Mouse (Mus musculus) midbrain, embryonic 12.5 days (tissue): Measurements from ENCODE around the gene Parp16. TPM values are rescaled to one million over a fixed set of nuclear protein-coding genes. Genes with fewer than 3 reads are reported as not detected.

Experiments used
- ATAC-seq: fragments of 200-750 bp; cut with Nextera tagmentation; 2 replicates; pipeline ENCODE4 v1.8.0; 2017; ENCODE audit warnings: low read depth, moderate TSS enrichment, moderate library complexity; ENCODE audit not compliant: low FRiP score
- H3K27ac ChIP-seq: fragments of 300-500 bp; sonication (generic); replicated peaks from 2 replicates; pipeline ENCODE4 v1.5.1; 2016; ENCODE audit warnings: mild to moderate bottlenecking
- H3K27me3 ChIP-seq: fragments of 300-500 bp; sonication (generic); 2 replicates; pipeline ENCODE4 v1.6.1; 2016; ENCODE audit warnings: mild to moderate bottlenecking
- H3K36me3 ChIP-seq: fragments of 300-500 bp; sonication (generic); 2 replicates; pipeline ENCODE4 v1.6.1; 2016
- H3K4me1 ChIP-seq: fragments of 300-500 bp; sonication (generic); 2 replicates; pipeline ENCODE4 v1.6.1; 2016
- H3K4me2 ChIP-seq: fragments of 300-500 bp; sonication (generic); replicated peaks from 2 replicates; pipeline ENCODE4 v1.6.1; 2016; ENCODE audit warnings: mild to moderate bottlenecking, moderate library complexity
- H3K4me3 ChIP-seq: fragments of 300-500 bp; sonication (generic); 2 replicates; pipeline ENCODE4 v1.5.1; 2016; ENCODE audit warnings: mild to moderate bottlenecking
- H3K9ac ChIP-seq: fragments of 300-500 bp; sonication (generic); replicated peaks from 2 replicates; pipeline ENCODE4 v1.6.1; 2016; ENCODE audit warnings: mild to moderate bottlenecking, moderate library complexity
- H3K9me3 ChIP-seq: fragments of 300-500 bp; sonication (generic); 2 replicates; pipeline ENCODE4 v1.6.1; 2016; ENCODE audit warnings: mild to moderate bottlenecking
- WGBS: fragments of 180-500 bp; shearing (Covaris S2); methylation state at CpG from one replicate; pipeline ENCODE4 v1.1.7; 2016; 5-methylcytosine and 5-hydroxymethylcytosine counted together
- polyA plus RNA-seq: library from polyadenylated mRNA; unstranded; fragments of >200 nt; fragmentation: Nextera tagmentation; extraction: Ambion mirVana; gene quantifications from 2 replicates; pipeline ENCODE4 v1.2.1, GENCODE M21; 2016

Gene Parp16
- polyA plus RNA-seq, 1 experiment from 2014 or later: 6.5 TPM

GRCm38 (mm10) chr9:65237616-65238015 is 42.5 kb downstream of the Parp16 start:
- H3K36me3 ChIP-seq: 0 out of 2 replicates have a peak, but pooled peaks cover 8% of the 10 kb centered on the region
- no peak overlapping the region for H3K4me3 ChIP-seq
- ATAC-seq: no peak
- 83% methylated on average over 11 of the region's 11 CpGs for WGBS
- 0 out of 2 replicates have a peak, but pooled peaks cover 3% of the 10 kb centered on the region for H3K4me1 ChIP-seq
- H3K27ac ChIP-seq: no peak overlapping the region
- H3K4me2 ChIP-seq: no peak overlapping the region
- H3K9me3 ChIP-seq: no peaks in the 10 kb centered on the region
- no peaks in the 10 kb centered on the region for H3K27me3 ChIP-seq
- H3K9ac ChIP-seq: no peak overlapping the region

- H3K9ac ChIP-seq: no peak overlapping the region
- H3K4me3 ChIP-seq: no peak overlapping the region
- H3K4me1 ChIP-seq: 0 out of 2 replicates have a peak, but pooled peaks cover 9% of the 10 kb centered on the region
- no peaks in the 10 kb centered on the region for H3K9me3 ChIP-seq
- no peak for ATAC-seq
- no peak overlapping the region for H3K4me2 ChIP-seq
- WGBS: 78% methylated on average over 13 of the region's 13 CpGs
- no peak overlapping the region for H3K27ac ChIP-seq
- H3K36me3 ChIP-seq: 0 out of 2 replicates have a peak, but pooled peaks cover 6% of the 10 kb centered on the region
- H3K27me3 ChIP-seq: no peaks in the 10 kb centered on the region
Measured at GRCm38 (mm10) chr9:65238191-65238760, 43.1 kb downstream of the Parp16 start.

- Histone ChIP-seq H3K9me3 (no peaks in the 10 kb centered on the region), H3K27ac (no peak overlapping the region), H3K9ac (no peak overlapping the region), H3K36me3 (0 out of 2 replicates have a peak, but pooled peaks cover 6% of the 10 kb centered on the region), H3K4me2 (no peak overlapping the region), H3K4me1 (0 out of 2 replicates have a peak, but pooled peaks cover 10% of the 10 kb centered on the region), H3K27me3 (no peaks in the 10 kb centered on the region), H3K4me3 (no peak overlapping the region)
- WGBS: 95% methylated on average over 4 of the region's 4 CpGs
- no peak for ATAC-seq
Measured at GRCm38 (mm10) chr9:65239176-65239575, 44.0 kb downstream of the Parp16 start.

- 0 out of 2 replicates have a peak, but pooled peaks cover 10% of the 10 kb centered on the region for H3K4me1 ChIP-seq
- no peak overlapping the region for H3K27ac ChIP-seq
- no peak overlapping the region for H3K4me2 ChIP-seq
- H3K27me3 ChIP-seq: no peaks in the 10 kb centered on the region
- ATAC-seq: no peak
- 0 out of 2 replicates have a peak, but pooled peaks cover 6% of the 10 kb centered on the region for H3K36me3 ChIP-seq
- 90% methylated on average over 5 of the region's 5 CpGs for WGBS
- H3K4me3 ChIP-seq: no peak overlapping the region
- no peaks in the 10 kb centered on the region for H3K9me3 ChIP-seq
- no peak overlapping the region for H3K9ac ChIP-seq
Measured at GRCm38 (mm10) chr9:65239731-65240130, 44.6 kb downstream of the Parp16 start.

GRCm38 (mm10) chr9:65240587-65240986 is 45.4 kb downstream of the Parp16 start:
- H3K27ac ChIP-seq: no peak overlapping the region
- 0 out of 2 replicates have a peak, but pooled peaks cover 10% of the 10 kb centered on the region for H3K4me1 ChIP-seq
- no peak overlapping the region for H3K9ac ChIP-seq
- H3K36me3 ChIP-seq: 0 out of 2 replicates have a peak, but pooled peaks cover 6% of the 10 kb centered on the region
- no peak overlapping the region for H3K4me3 ChIP-seq
- ATAC-seq: no peak
- H3K27me3 ChIP-seq: no peaks in the 10 kb centered on the region
- H3K9me3 ChIP-seq: no peaks in the 10 kb centered on the region
- H3K4me2 ChIP-seq: no peak overlapping the region
- 79% methylated on average over 3 of the region's 3 CpGs for WGBS

GRCm38 (mm10) chr9:65241973-65242372 is 46.8 kb downstream of the Parp16 start:
- no peaks in the 10 kb centered on the region for H3K27me3 ChIP-seq
- 0 out of 2 replicates have a peak, but pooled peaks cover 6% of the 10 kb centered on the region for H3K36me3 ChIP-seq
- WGBS: 73% methylated on average over 5 of the region's 5 CpGs
- H3K4me3 ChIP-seq: no peak overlapping the region
- no peak overlapping the region for H3K4me2 ChIP-seq
- no peaks in the 10 kb centered on the region for H3K9me3 ChIP-seq
- 0 out of 2 replicates have a peak, but pooled peaks cover 10% of the 10 kb centered on the region for H3K4me1 ChIP-seq
- no peak for ATAC-seq
- no peak overlapping the region for H3K27ac ChIP-seq
- no peak overlapping the region for H3K9ac ChIP-seq

- 46% methylated on average over 4 of the region's 4 CpGs for WGBS
- ATAC-seq: no peak
- H3K4me3 ChIP-seq: no peak overlapping the region
Measured at GRCm38 (mm10) chr9:65243249-65243648, 48.1 kb downstream of the Parp16 start.

GRCm38 (mm10) chr9:65244036-65244806 is 49.1 kb downstream of the Parp16 start:
- H3K36me3 ChIP-seq: no peaks in the 10 kb centered on the region
- no peak overlapping the region for H3K9ac ChIP-seq
- H3K27ac ChIP-seq: no peak overlapping the region
- no peak overlapping the region for H3K4me3 ChIP-seq
- H3K4me1 ChIP-seq: 0 out of 2 replicates have a peak, but pooled peaks cover 10% of the 10 kb centered on the region
- ATAC-seq: no peak
- no peak overlapping the region for H3K4me2 ChIP-seq
- no peaks in the 10 kb centered on the region for H3K27me3 ChIP-seq
- no peaks in the 10 kb centered on the region for H3K9me3 ChIP-seq
- 60% methylated on average over 9 of the region's 9 CpGs for WGBS

More at GRCm38 (mm10) chr9:65243249-65243648, 48.1 kb downstream of the Parp16 start:
- H3K9me3 ChIP-seq: no peaks in the 10 kb centered on the region
- no peaks in the 10 kb centered on the region for H3K27me3 ChIP-seq
- no peaks in the 10 kb centered on the region for H3K36me3 ChIP-seq
- H3K27ac ChIP-seq: no peak overlapping the region; the same call in 1 of the 2 replicates
- H3K4me2 ChIP-seq: no peak overlapping the region
- no peak overlapping the region for H3K9ac ChIP-seq
- H3K4me1 ChIP-seq: 0 out of 2 replicates have a peak, but pooled peaks cover 10% of the 10 kb centered on the region

- no peaks in the 10 kb centered on the region for H3K36me3 ChIP-seq
- H3K4me2 ChIP-seq: no peak overlapping the region
- no peak overlapping the region for H3K9ac ChIP-seq
- 0 out of 2 replicates have a peak, but pooled peaks cover 6% of the 10 kb centered on the region for H3K4me1 ChIP-seq
- 76% methylated on average over 16 of the region's 16 CpGs for WGBS
- no peak for ATAC-seq
- no peaks in the 10 kb centered on the region for H3K9me3 ChIP-seq
- no peak overlapping the region for H3K4me3 ChIP-seq
- H3K27ac ChIP-seq: no peak overlapping the region
- H3K27me3 ChIP-seq: no peaks in the 10 kb centered on the region
Measured at GRCm38 (mm10) chr9:65247502-65248376, 52.6 kb downstream of the Parp16 start.

GRCm38 (mm10) chr9:65248377-65248690 is 53.2 kb downstream of the Parp16 start:
- ATAC-seq: no peak
- H3K4me1 ChIP-seq: 0 out of 2 replicates have a peak, but pooled peaks cover under 1% of the 10 kb centered on the region
- no peak overlapping the region for H3K27ac ChIP-seq
- H3K9ac ChIP-seq: no peak overlapping the region
- no peaks in the 10 kb centered on the region for H3K27me3 ChIP-seq
- 98% methylated on average over 5 of the region's 5 CpGs for WGBS
- H3K4me3 ChIP-seq: no peak overlapping the region
- no peaks in the 10 kb centered on the region for H3K36me3 ChIP-seq
- H3K4me2 ChIP-seq: no peak overlapping the region
- H3K9me3 ChIP-seq: no peaks in the 10 kb centered on the region

- H3K4me3 ChIP-seq: no peak overlapping the region
- no peak overlapping the region for H3K9ac ChIP-seq
- ATAC-seq: no peak
- H3K4me2 ChIP-seq: no peak overlapping the region
- H3K9me3 ChIP-seq: no peaks in the 10 kb centered on the region
- H3K27ac ChIP-seq: no peak overlapping the region
- no peaks in the 10 kb centered on the region for H3K4me1 ChIP-seq
- WGBS: 81% methylated on average over 3 of the region's 3 CpGs
- H3K36me3 ChIP-seq: no peaks in the 10 kb centered on the region
- no peaks in the 10 kb centered on the region for H3K27me3 ChIP-seq
Measured at GRCm38 (mm10) chr9:65252026-65252425, 56.9 kb downstream of the Parp16 start.
